Mouse (Mus musculus) kidney, postnatal 36 days (tissue): ENCODE results near the gene Hibadh.
"Not testable (repeated sequence)": the region's sequence is repeated elsewhere in the genome, so short reads cannot be mapped to it uniquely, and the experiment has no call there.

Experiments used
- DNase-seq, 2 experiments: peaks; one replicate each; pipeline ENCODE4 v3.0.0; 2021 to 2022; ENCODE audit warnings: mixed read lengths in 2 of 2

Hibadh gene

GRCm38 (mm10) chr6:52640224-52640712, at the start of gene Hibadh:
TSS of gene Hibadh (minus strand) at chr6:52640389.
- peak; percentile 98 for DNase-seq

GRCm38 (mm10) chr6:52686901-52687500, 46.8 kb upstream of the Hibadh start:
- peak; percentile 75 to 80 for DNase-seq

GRCm38 (mm10) chr6:52682607-52683006, 42.4 kb upstream of the Hibadh start:
- DNase-seq, result no peak

DNA sequence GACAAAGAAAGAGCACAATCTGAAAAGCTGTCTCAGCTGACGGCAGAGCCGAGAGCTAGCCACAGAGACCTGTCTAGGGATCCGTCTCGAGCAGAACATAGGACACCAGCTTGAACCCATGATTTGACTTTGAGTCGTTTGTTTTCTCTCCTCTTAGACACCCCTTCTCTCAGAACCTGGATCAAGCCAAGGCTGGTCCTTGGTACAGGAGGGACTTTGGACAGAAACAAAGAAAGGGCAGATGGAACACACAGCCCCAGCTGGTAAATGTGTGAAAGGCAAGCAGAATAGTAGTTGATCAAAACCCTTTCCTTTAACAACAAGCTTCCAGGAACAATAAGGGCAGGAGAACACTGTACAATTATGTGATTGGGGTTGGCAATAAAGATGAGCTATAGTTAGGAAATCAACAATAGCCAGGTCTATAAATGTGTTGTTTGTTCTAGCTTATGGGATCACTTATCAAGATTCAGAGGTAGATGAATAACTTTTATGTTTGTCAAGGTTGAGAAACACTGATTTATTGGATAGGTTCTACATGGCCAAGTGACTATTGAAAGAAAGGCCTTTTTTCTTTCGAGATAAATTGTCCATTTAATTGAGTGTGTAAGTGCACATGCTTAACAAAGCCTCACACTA, 41.8 kb upstream of the Hibadh start:
- DNase-seq, result peak; percentile 42 to 62

- DNase-seq, result peak; percentile 30 to 44
Observed at GRCm38 (mm10) chr6:52680458-52681032, 40.4 kb upstream of the Hibadh start.

GRCm38 (mm10) chr6:52679565-52679964, 39.4 kb upstream of the Hibadh start:
- DNase-seq, result peak; percentile 69 to 87

- not testable (repeated sequence) for DNase-seq
Observed at GRCm38 (mm10) chr6:52677534-52677933, 37.3 kb upstream of the Hibadh start.

- peak; percentile 63 to 83 for DNase-seq
Observed at GRCm38 (mm10) chr6:52675222-52675921, 35.2 kb upstream of the Hibadh start.

DNA sequence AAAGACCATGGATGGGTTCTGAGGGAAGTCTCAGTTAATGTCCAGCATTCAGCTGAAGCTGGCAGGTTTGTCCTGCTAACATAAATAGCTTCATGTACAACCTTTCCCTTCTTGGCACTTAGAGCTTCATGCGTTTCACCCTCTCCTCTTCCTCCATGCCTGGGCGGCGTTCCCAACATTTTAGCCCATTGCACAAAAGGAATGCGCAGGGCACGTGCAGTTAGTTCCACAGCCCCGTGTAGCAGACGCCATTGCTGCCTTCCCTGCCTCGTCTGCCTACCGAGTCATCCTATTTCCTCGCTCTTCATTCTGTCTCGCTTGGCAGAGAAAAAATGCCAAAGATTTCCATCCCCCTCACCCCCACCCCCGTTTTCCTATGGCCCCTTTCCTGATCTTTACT, 34.4 kb upstream of the Hibadh start:
- peak; percentile 63 to 77 for DNase-seq

- DNase-seq, result no peak
Observed at GRCm38 (mm10) chr6:52673706-52674105, 33.5 kb upstream of the Hibadh start.

DNA sequence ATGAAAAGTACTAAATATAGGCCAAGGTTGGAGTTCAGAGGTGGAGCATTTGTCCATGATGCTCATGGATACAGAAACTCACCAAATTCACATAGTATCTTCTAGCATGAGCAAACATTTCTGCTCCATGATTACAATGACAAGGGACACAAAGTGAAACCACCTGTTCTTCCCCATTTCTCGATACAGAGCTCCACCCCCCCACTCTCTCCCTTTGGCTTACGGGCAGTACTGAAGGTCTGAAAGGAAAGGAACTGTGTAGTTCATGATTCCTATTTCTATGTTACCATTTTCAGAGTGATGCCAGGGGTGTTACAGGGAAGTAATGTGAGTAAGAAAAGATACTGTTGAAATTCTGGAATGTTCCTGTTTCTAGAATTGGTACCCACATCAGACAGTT, 32.4 kb upstream of the Hibadh start:
- DNase-seq, result no peak

- DNase-seq, result no peak
Observed at GRCm38 (mm10) chr6:52671791-52672190, 31.6 kb upstream of the Hibadh start.

- not testable (repeated sequence) for DNase-seq
Observed at GRCm38 (mm10) chr6:52669878-52670277, 29.7 kb upstream of the Hibadh start.

GRCm38 (mm10) chr6:52667641-52668040, 27.5 kb upstream of the Hibadh start:
- peak; percentile 47 to 53 for DNase-seq

DNA sequence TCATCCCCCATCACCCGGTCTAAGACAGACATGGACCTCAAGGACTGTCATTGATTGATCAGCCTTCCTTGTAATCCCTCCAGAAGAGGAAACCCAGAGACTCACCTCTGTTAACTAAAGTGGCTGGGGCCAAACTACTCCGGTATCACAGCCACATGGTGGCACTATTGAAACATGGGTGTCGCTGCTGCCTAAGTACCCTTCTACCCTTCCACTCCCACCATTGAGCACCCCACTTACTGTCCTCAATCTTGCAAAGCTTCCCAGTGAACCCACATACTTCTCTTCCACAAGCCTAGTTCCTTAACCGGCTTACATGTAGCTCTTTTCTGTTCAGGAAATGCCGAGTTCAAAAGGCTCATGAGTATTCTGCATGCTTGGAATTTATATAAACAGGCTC, 22.8 kb upstream of the Hibadh start:
- peak; percentile 24 to 65 for DNase-seq

DNA sequence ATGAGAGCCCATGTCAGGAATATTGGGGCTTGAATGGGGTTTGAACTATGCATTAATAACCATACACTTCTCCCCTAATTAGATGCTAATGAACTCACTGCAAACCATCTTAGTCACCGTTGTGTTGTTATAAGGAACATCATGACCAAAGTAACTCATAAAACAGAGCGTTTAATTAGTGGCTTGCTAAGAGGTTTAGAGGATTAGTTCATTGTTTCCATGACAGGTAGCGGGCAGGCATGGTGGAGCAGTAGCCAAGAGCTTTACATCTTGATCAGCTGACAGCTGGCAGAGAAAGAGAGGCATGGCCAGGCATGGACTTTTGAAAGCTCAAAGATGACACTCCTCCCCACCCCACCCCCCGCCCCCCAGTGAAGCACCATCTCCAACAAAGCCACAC, 15.1 kb upstream of the Hibadh start:
- DNase-seq, result no peak

- DNase-seq, result no peak
Observed at GRCm38 (mm10) chr6:52648806-52649205, 8.6 kb upstream of the Hibadh start.

GRCm38 (mm10) chr6:52648031-52648430, 7.8 kb upstream of the Hibadh start:
- no peak for DNase-seq

- no peak for DNase-seq
Observed at GRCm38 (mm10) chr6:52645926-52646325, 5.7 kb upstream of the Hibadh start.

DNA sequence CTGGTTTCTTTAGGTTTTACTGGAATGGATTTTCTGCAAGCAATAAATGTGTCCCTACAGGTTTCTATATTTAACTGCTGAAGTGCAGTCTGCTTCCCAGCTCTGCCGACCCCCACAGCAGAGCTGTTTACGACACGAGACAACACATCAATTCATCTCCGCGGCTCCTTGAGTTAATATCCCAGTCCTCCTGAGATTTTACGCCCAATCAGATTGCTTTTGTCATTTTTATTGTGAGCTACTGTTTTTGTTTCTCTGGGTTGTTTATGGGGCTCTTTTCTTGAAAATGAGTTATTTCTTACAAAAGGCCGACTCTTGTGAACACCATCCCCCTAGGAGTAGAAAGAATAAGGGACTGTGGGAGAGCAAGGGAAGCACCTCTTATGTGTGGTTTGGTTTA, 2.0 kb upstream of the Hibadh start:
- DNase-seq, result no peak

DNA sequence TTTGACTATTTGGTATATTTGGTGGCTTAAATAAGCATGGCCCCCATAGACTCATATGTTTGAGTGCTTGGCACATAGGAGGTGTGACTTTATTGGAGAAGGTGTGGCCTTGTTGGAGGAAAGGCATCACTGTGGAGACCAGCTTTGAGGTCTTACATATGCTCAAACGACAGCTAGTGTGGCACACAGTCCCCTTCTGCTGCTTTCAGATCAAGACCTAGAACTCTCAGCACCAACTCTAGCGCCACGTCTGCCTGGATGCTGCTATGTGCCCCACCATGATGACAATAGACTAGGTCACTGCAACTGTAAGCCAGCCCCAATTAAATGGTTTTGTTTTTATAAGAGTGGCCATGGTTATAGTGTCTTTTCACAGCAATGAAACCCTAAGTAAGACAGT, 887 bp upstream of the Hibadh start:
- no peak for DNase-seq

DNA sequence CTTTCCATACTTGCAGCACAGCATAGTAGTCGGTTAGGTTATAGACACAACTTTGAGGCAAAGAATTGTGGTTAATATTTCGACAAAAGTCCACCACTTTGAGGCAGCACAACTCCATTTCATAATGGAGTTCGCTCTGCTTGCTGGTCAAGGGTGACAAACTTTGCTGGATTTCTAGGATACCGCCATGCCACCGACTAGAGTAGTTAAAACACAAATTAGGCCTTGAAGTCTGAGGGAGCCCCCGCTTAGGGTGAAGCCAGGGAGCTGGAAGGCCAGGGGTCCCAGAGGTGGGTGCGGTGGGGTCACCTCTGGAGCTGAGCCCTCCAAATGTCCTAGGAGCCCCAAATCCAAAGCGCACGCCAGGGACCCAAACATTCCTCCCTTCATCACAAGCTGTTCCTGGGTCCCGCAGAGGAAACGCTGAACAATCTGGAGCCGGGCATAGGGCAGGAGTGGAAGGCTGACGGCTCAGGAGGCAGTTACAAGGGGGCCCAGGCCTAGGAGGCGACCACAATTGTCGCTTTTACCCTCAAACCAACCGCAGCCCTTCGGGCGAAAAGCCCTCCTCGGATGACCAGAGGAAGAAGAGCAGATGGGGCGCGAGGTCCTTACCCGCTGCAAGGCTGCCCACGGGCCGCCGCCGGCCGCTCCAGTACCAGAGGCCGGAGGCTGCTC, 504 bp downstream of the Hibadh start:
- peak; percentile 49 to 59 for DNase-seq
